Mouse (Mus musculus): ENCODE measurements around the gene Platr17. TPM values are rescaled to one million over a fixed set of nuclear protein-coding genes. Genes with fewer than 3 reads are reported as not detected.
"Not testable (repeated sequence)": the region's sequence is repeated elsewhere in the genome, so short reads cannot be mapped to it uniquely, and the experiment has no call there.

Platr17 gene
- polyA plus RNA-seq, 1 experiment from 2014 or later, result 0.30 TPM

GRCm38 (mm10) chr17:33943454-33943853, 38.5 kb downstream of the Platr17 start:
- peaks cover 19% of the 10 kb centered on the region for H3K36me3 ChIP-seq (ENCODE audit: control insufficient read depth, insufficient read depth)
- no peak overlapping the region for H3K4me3 ChIP-seq (ENCODE audit: low read length)
- H3K4me1 ChIP-seq (ENCODE audit: control insufficient read depth, insufficient read depth, low read length), result peaks cover 15% of the 10 kb centered on the region
- H3K27ac ChIP-seq (ENCODE audit: low read length), result no peak overlapping the region
- H3K9me3 ChIP-seq (replicated peaks; ENCODE audit: control insufficient read depth, low read length), result no peaks in the 10 kb centered on the region
- H3K9ac ChIP-seq (ENCODE audit: low read length), result no peak overlapping the region
- no peak overlapping the region for H3K4me2 ChIP-seq (ENCODE audit: low read depth, low read length)
- ATAC-seq (replicated peaks; ENCODE audit: extremely low read depth, insufficient read depth, low FRiP score), result no peak
- 92% methylated on average over 15 of the region's 15 CpGs for WGBS
- no peaks in the 10 kb centered on the region for H3K27me3 ChIP-seq (ENCODE audit: control insufficient read depth, insufficient read depth, low read length)

- Histone ChIP-seq H3K9me3 (replicated peaks; ENCODE audit: control insufficient read depth, low read length) (no peaks in the 10 kb centered on the region), H3K36me3 (ENCODE audit: control insufficient read depth, insufficient read depth) (peaks cover 27% of the 10 kb centered on the region), H3K4me1 (ENCODE audit: control insufficient read depth, insufficient read depth, low read length) (peaks cover 24% of the 10 kb centered on the region), H3K27me3 (ENCODE audit: control insufficient read depth, insufficient read depth, low read length) (no peaks in the 10 kb centered on the region), H3K4me3 (ENCODE audit: low read length) (no peak overlapping the region), H3K9ac (ENCODE audit: low read length) (no peak overlapping the region), H3K4me2 (ENCODE audit: low read depth, low read length) (no peak overlapping the region), H3K27ac (ENCODE audit: low read length) (no peak overlapping the region)
- no peak for ATAC-seq (replicated peaks; ENCODE audit: extremely low read depth, insufficient read depth, low FRiP score)
- WGBS, result 78% methylated on average over 10 of the region's 10 CpGs
These were observed 42.6 kb downstream of the Platr17 start for GRCm38 (mm10) chr17:33947430-33948089.

- Histone ChIP-seq H3K9me3 (replicated peaks; ENCODE audit: control insufficient read depth, low read length) (no peaks in the 10 kb centered on the region), H3K27me3 (ENCODE audit: control insufficient read depth, insufficient read depth, low read length) (no peaks in the 10 kb centered on the region), H3K4me2 (ENCODE audit: low read depth, low read length) (no peak overlapping the region), H3K27ac (ENCODE audit: low read length) (no peak overlapping the region), H3K4me3 (ENCODE audit: low read length) (no peak overlapping the region), H3K9ac (ENCODE audit: low read length) (no peak overlapping the region), H3K36me3 (ENCODE audit: control insufficient read depth, insufficient read depth) (peaks cover 32% of the 10 kb centered on the region), H3K4me1 (ENCODE audit: control insufficient read depth, insufficient read depth, low read length) (peaks cover 32% of the 10 kb centered on the region)
- ATAC-seq (replicated peaks; ENCODE audit: extremely low read depth, insufficient read depth, low FRiP score), result no peak
- 85% methylated on average over 22 of the region's 22 CpGs for WGBS
These were observed 43.4 kb downstream of the Platr17 start for GRCm38 (mm10) chr17:33948090-33948904.

GRCm38 (mm10) chr17:33948905-33949537, 44.1 kb downstream of the Platr17 start:
- no peaks in the 10 kb centered on the region for H3K27me3 ChIP-seq (ENCODE audit: control insufficient read depth, insufficient read depth, low read length)
- peaks cover 39% of the 10 kb centered on the region for H3K4me1 ChIP-seq (ENCODE audit: control insufficient read depth, insufficient read depth, low read length)
- no peak for ATAC-seq (replicated peaks; ENCODE audit: extremely low read depth, insufficient read depth, low FRiP score)
- 86% methylated on average over 19 of the region's 19 CpGs for WGBS
- no peak overlapping the region for H3K9ac ChIP-seq (ENCODE audit: low read length)
- no peak overlapping the region for H3K4me2 ChIP-seq (ENCODE audit: low read depth, low read length)
- peaks cover 36% of the 10 kb centered on the region for H3K36me3 ChIP-seq (ENCODE audit: control insufficient read depth, insufficient read depth)
- no peak overlapping the region for H3K4me3 ChIP-seq (ENCODE audit: low read length)
- no peaks in the 10 kb centered on the region for H3K9me3 ChIP-seq (replicated peaks; ENCODE audit: control insufficient read depth, low read length)
- H3K27ac ChIP-seq (ENCODE audit: low read length), result no peak overlapping the region

- Histone ChIP-seq H3K4me2 (ENCODE audit: low read depth, low read length) (peak overlapping the region; percentile 98), H3K27me3 (ENCODE audit: control insufficient read depth, insufficient read depth, low read length) (no peaks in the 10 kb centered on the region), H3K9ac (ENCODE audit: low read length) (peak overlapping the region; percentile 78), H3K36me3 (ENCODE audit: control insufficient read depth, insufficient read depth) (peaks cover 30% of the 10 kb centered on the region), H3K4me3 (ENCODE audit: low read length) (peak overlapping the region; percentile 63), H3K27ac (ENCODE audit: low read length) (peak overlapping the region; percentile 87; the same call in 1 of the 2 replicates), H3K9me3 (replicated peaks; ENCODE audit: control insufficient read depth, low read length) (no peaks in the 10 kb centered on the region), H3K4me1 (ENCODE audit: control insufficient read depth, insufficient read depth, low read length) (peaks cover 46% of the 10 kb centered on the region)
- ATAC-seq (replicated peaks; ENCODE audit: extremely low read depth, insufficient read depth, low FRiP score), result no peak
- 76% methylated on average over 10 of the region's 10 CpGs for WGBS
These were observed 45.2 kb downstream of the Platr17 start for GRCm38 (mm10) chr17:33950131-33950625.

- Histone ChIP-seq H3K36me3 (ENCODE audit: control insufficient read depth, insufficient read depth) (peaks cover 29% of the 10 kb centered on the region), H3K4me1 (ENCODE audit: control insufficient read depth, insufficient read depth, low read length) (peaks cover 46% of the 10 kb centered on the region)
These were observed 46.3 kb downstream of the Platr17 start, which contains the start of gene B3galt4 for GRCm38 (mm10) chr17:33951021-33951946. B3galt4 (minus strand) TSS chr17:33951488.

GRCm38 (mm10) chr17:33952015-33952414, 47.1 kb downstream of the Platr17 start:
- peaks cover 29% of the 10 kb centered on the region for H3K36me3 ChIP-seq (ENCODE audit: control insufficient read depth, insufficient read depth)
- H3K4me2 ChIP-seq (ENCODE audit: low read depth, low read length), result peak overlapping the region; percentile 98
- peak overlapping the region; percentile 78 for H3K9ac ChIP-seq (ENCODE audit: low read length)
- peaks cover 52% of the 10 kb centered on the region for H3K4me1 ChIP-seq (ENCODE audit: control insufficient read depth, insufficient read depth, low read length)
- H3K27ac ChIP-seq (ENCODE audit: low read length); H3K27me3 ChIP-seq (ENCODE audit: control insufficient read depth, insufficient read depth, low read length); ATAC-seq (replicated peaks; ENCODE audit: extremely low read depth, insufficient read depth, low FRiP score); H3K9me3 ChIP-seq (replicated peaks; ENCODE audit: control insufficient read depth, low read length): not testable (repeated sequence)
- WGBS, result 73% methylated on average over 13 of the region's 13 CpGs
- H3K4me3 ChIP-seq (ENCODE audit: low read length), result peak overlapping the region; percentile 63

More at GRCm38 (mm10) chr17:33951021-33951946, 46.3 kb downstream of the Platr17 start, which contains the start of gene B3galt4:
- 1% methylated on average over 45 of the region's 45 CpGs for WGBS
- H3K27ac ChIP-seq (ENCODE audit: low read length), result peak within 1 kb of the TSS; percentile 87
- ATAC-seq (replicated peaks; ENCODE audit: extremely low read depth, insufficient read depth, low FRiP score), result peak; percentile 61
- H3K27me3 ChIP-seq (ENCODE audit: control insufficient read depth, insufficient read depth, low read length), result no peaks in the 10 kb centered on the region
- H3K4me3 ChIP-seq (ENCODE audit: low read length), result peak within 1 kb of the TSS; percentile 63
- peak within 1 kb of the TSS; percentile 78 for H3K9ac ChIP-seq (ENCODE audit: low read length)
- H3K9me3 ChIP-seq (replicated peaks; ENCODE audit: control insufficient read depth, low read length), result no peaks in the 10 kb centered on the region
- H3K4me2 ChIP-seq (ENCODE audit: low read depth, low read length), result peak within 1 kb of the TSS; percentile 98

- H3K27me3 ChIP-seq (ENCODE audit: control insufficient read depth, insufficient read depth, low read length), result no peaks in the 10 kb centered on the region
- H3K4me3 ChIP-seq (ENCODE audit: low read length), result no peak overlapping the region
- peaks cover 52% of the 10 kb centered on the region for H3K4me1 ChIP-seq (ENCODE audit: control insufficient read depth, insufficient read depth, low read length)
- H3K36me3 ChIP-seq (ENCODE audit: control insufficient read depth, insufficient read depth), result peaks cover 29% of the 10 kb centered on the region
- H3K27ac ChIP-seq (ENCODE audit: low read length), result no peak overlapping the region
- WGBS, result 79% methylated on average over 4 of the region's 4 CpGs
- ATAC-seq (replicated peaks; ENCODE audit: extremely low read depth, insufficient read depth, low FRiP score), result no peak
- peak overlapping the region; percentile 43; the same call in 1 of the 2 replicates for H3K9ac ChIP-seq (ENCODE audit: low read length)
- H3K4me2 ChIP-seq (ENCODE audit: low read depth, low read length), result no peak overlapping the region
- no peaks in the 10 kb centered on the region for H3K9me3 ChIP-seq (replicated peaks; ENCODE audit: control insufficient read depth, low read length)
These were observed 47.9 kb downstream of the Platr17 start for GRCm38 (mm10) chr17:33952879-33953278.

Measured in heart, embryonic 16.5 days (tissue).